Mouse (Mus musculus): ENCODE data around the gene Pcnp. TPM values are rescaled to one million over a fixed set of nuclear protein-coding genes. Genes with fewer than 3 reads are reported as not detected.
"Not testable (repeated sequence)": the region's sequence is repeated elsewhere in the genome, so short reads cannot be mapped to it uniquely, and the experiment has no call there.

Gene Pcnp
- 272 and 285 TPM in 2 replicates for polyA plus RNA-seq (2015; fragmentation: Nextera tagmentation; extraction: Ambion mirVana)

DNA sequence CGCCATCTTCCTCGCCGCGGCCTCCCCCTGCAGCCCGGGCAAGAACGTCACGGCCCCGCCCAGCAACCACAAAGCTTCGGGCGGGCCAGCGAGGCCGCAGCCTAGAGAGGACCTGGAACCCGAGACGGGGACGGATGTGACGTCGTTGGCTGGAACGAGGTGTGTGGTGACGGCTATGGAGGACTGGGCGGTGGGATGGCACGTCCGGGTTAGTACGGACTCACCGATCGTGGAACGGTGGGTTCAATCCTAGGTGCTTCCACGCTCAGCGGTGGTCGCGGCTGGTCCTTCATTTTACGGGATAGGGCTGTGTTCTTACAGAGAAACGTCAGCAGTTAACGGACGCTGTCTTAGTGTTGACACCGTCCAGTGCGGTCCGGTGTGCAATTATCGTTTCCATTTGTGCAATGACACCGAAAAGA is at the start of gene Pcnp:
Gene Pcnp (minus strand): TSS at position 79 of the 422 bp plus-strand sequence.
- 1% methylated on average over 37 of the region's 39 CpGs for WGBS

DNA sequence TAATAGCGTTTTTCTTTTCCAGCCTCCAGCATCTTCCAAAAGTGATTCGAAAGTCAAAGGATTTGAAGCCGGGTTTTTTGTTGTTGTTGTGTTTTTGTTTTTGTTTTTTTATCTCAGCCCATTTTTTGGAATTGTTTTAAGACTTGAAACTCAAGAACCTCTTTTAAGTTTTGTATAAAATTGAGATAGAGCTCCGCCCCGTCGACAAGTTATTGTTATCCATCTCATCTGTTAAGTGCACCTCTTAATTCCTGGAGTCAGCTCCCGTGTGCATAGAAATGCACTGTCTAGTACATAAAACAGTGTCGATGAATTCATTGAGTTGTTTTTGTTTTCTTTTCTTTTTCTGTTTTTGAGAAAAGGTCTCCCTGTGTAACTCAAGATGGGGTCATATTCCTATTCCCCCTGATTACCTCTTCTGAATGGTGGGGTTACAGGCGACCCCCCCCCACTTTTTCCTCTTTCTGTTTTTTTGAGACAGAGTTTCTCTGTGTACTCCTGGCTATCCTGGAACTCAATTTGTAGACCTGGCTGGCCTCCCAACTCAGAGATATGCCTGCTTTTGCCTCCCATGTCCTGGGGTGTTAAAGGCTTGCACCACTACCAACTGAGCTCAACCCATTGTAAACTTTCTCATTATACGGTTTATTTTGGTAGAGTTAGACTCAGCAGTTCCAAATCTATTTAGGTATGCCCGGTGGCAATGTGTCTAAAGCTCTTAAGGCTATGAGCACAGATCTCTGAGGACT is 46.8 kb upstream of the Pcnp start:
- WGBS, result 11% methylated on average over 11 of the region's 11 CpGs
- H3K36me3 ChIP-seq, result peaks cover 6% of the 10 kb centered on the region; the same call in 1 of the 2 replicates
- H3K27ac ChIP-seq, result peak overlapping the region; percentile 92
- peak overlapping the region; percentile 79 for H3K4me3 ChIP-seq
- H3K4me1 ChIP-seq, result peaks cover 7% of the 10 kb centered on the region
- peak overlapping the region; percentile 57 for H3K4me2 ChIP-seq
- no peaks in the 10 kb centered on the region for H3K9me3 ChIP-seq
- ATAC-seq (ENCODE audit: insufficient number of reproducible peaks, insufficient read depth, low FRiP score, low TSS enrichment, low read depth), result no peak
- no peaks in the 10 kb centered on the region for H3K27me3 ChIP-seq
- H3K9ac ChIP-seq, result peak overlapping the region; percentile 80

More for the DNA sequence above, at the start of gene Pcnp:
- Histone ChIP-seq H3K4me3 (peak within 1 kb of the TSS; percentile 87), H3K27ac (peak within 1 kb of the TSS; percentile 95), H3K36me3 (peaks cover 39% of the 10 kb centered on the region), H3K9me3 (no peaks in the 10 kb centered on the region), H3K9ac (peak within 1 kb of the TSS; percentile 97), H3K27me3 (no peaks in the 10 kb centered on the region), H3K4me2 (peak within 1 kb of the TSS; percentile 71), H3K4me1 (peaks cover 20% of the 10 kb centered on the region)
- ATAC-seq (ENCODE audit: insufficient number of reproducible peaks, insufficient read depth, low FRiP score, low TSS enrichment, low read depth), result peak; percentile 99

GRCm38 (mm10) chr16:56075222-56076111 is 45.9 kb upstream of the Pcnp start:
- ATAC-seq (ENCODE audit: insufficient number of reproducible peaks, insufficient read depth, low FRiP score, low TSS enrichment, low read depth), result peak; percentile 85
- Histone ChIP-seq H3K9ac (peak overlapping the region; percentile 80), H3K27ac (peak overlapping the region; percentile 92), H3K27me3 (no peaks in the 10 kb centered on the region), H3K4me1 (peaks cover 7% of the 10 kb centered on the region), H3K36me3 (peaks cover 6% of the 10 kb centered on the region; the same call in 1 of the 2 replicates), H3K9me3 (no peaks in the 10 kb centered on the region), H3K4me2 (peak overlapping the region; percentile 57), H3K4me3 (peak overlapping the region; percentile 79)
- under 1% methylated on average over 57 of the region's 66 CpGs for WGBS

DNA sequence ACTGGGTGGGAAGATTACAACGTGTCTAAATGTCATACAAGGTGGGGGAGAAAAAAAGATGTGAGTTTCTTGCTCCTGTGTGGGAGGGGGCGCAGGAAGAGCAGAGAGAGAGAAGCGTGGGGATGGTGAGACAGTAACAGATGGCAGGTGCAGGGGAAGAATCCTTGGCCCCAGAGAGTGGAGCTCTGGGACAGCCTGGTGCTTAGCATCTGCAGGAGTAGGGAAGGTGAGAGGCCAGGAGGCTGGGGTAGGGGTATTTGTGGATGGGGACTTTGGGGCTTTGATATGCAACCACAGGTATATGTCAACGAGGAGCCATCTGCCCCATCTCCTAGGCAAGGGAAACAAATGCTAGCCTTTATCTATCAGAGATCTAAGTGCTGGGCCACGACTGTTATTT is 45.0 kb upstream of the Pcnp start:
- H3K4me3 ChIP-seq, result no peak overlapping the region
- H3K4me1 ChIP-seq, result peaks cover 7% of the 10 kb centered on the region
- peak overlapping the region; percentile 22; the same call in 1 of the 2 replicates for H3K9ac ChIP-seq
- H3K27me3 ChIP-seq, result no peaks in the 10 kb centered on the region
- no peak for ATAC-seq (ENCODE audit: insufficient number of reproducible peaks, insufficient read depth, low FRiP score, low TSS enrichment, low read depth)
- H3K36me3 ChIP-seq, result peaks cover 6% of the 10 kb centered on the region; the same call in 1 of the 2 replicates
- H3K27ac ChIP-seq, result no peak overlapping the region
- WGBS, result 81% methylated on average over 5 of the region's 5 CpGs
- peak overlapping the region; percentile 57; the same call in 1 of the 2 replicates for H3K4me2 ChIP-seq
- no peaks in the 10 kb centered on the region for H3K9me3 ChIP-seq

GRCm38 (mm10) chr16:56074122-56074521 is 44.6 kb upstream of the Pcnp start:
- H3K27ac ChIP-seq, result no peak overlapping the region
- H3K9me3 ChIP-seq, result no peaks in the 10 kb centered on the region
- no peak; the same call in 1 of the 2 replicates for ATAC-seq (ENCODE audit: insufficient number of reproducible peaks, insufficient read depth, low FRiP score, low TSS enrichment, low read depth)
- H3K4me2 ChIP-seq, result no peak overlapping the region
- 0 out of 2 replicates have a peak overlapping the region, but pooled peaks have one; percentile 22 for H3K9ac ChIP-seq
- peaks cover 6% of the 10 kb centered on the region; the same call in 1 of the 2 replicates for H3K36me3 ChIP-seq
- WGBS, result 86% methylated on average over 1 of the region's 1 CpGs
- peaks cover 7% of the 10 kb centered on the region for H3K4me1 ChIP-seq
- no peaks in the 10 kb centered on the region for H3K27me3 ChIP-seq
- no peak overlapping the region for H3K4me3 ChIP-seq

- ATAC-seq (ENCODE audit: insufficient number of reproducible peaks, insufficient read depth, low FRiP score, low TSS enrichment, low read depth); H3K36me3 ChIP-seq; H3K27ac ChIP-seq; H3K4me3 ChIP-seq; H3K4me1 ChIP-seq; H3K9ac ChIP-seq; H3K4me2 ChIP-seq; H3K9me3 ChIP-seq; H3K27me3 ChIP-seq: not testable (repeated sequence)
- WGBS, result 87% methylated on average over 6 of the region's 6 CpGs
Observed at GRCm38 (mm10) chr16:56073150-56073549, 43.6 kb upstream of the Pcnp start.

DNA sequence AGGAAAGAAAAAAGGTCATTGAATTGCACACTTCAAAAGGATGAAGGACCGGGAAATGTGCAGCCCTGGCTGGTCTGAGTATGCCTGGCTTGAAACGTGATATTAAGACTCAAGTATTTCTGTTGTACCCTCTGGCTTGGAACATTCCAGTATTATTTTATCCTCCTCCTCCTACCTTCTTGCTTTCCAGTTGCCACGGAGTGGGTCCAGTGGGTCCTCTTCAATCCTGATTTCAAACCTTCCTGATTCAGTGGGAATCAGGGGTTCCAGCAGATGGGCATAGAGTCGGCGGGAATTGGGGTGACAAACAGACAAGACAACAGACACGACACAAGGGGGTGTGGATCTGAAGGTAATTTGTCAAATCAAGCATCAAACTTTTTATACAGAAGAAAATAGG is 43.0 kb upstream of the Pcnp start:
- WGBS, result 67% methylated on average over 6 of the region's 6 CpGs
- Histone ChIP-seq H3K27ac (no peak overlapping the region), H3K9ac (no peak overlapping the region), H3K4me3 (no peak overlapping the region), H3K4me1 (peaks cover 7% of the 10 kb centered on the region), H3K9me3 (no peaks in the 10 kb centered on the region), H3K27me3 (no peaks in the 10 kb centered on the region), H3K36me3 (no peaks in the 10 kb centered on the region), H3K4me2 (no peak overlapping the region)
- no peak for ATAC-seq (ENCODE audit: insufficient number of reproducible peaks, insufficient read depth, low FRiP score, low TSS enrichment, low read depth)

DNA sequence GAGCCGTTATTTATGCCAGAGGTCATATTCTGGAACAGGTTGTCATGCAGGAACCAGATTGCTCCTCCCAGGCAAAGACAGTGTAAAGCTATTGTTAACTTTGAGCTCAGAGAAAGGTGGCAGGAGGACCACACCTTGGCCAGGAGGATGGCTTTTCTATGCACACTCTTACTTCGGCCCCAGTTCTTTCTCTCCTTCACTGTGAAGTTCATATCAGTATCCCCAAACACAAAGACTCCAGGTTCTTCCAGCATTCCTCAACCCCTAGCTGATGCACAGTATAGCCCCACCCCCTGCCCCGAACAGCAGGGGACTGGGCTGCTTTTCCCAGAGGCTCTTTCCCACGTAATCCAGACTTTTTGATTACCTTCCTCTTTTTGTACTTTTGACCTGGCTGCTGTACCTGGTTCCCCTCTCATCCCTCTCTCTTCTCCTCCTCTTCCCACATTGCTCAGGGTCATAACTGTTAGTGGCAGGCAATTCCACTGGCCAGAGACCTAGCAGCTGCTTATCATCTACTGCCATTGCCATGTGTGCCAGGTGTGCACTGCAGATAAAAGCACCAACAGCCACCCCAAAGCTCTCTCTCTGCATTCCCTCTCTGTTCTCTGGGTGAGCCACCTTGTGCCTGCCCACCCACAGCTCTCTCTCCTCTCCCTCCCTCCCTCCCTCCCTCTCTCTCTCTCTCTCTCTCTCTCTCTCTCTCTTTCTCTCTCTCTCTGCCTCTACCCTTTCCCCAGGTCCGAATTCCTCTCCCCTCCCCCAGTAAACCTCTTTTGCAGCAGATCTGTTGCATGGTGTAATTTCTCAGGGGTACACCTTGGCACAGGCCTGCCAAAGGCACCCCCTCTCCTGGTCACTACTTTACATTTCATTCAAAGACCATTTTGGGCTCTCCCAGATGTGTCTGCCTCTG is 42.0 kb upstream of the Pcnp start:
- no peak overlapping the region for H3K4me2 ChIP-seq
- H3K27me3 ChIP-seq, result no peaks in the 10 kb centered on the region
- no peak overlapping the region for H3K9ac ChIP-seq
- H3K4me1 ChIP-seq, result peaks cover 4% of the 10 kb centered on the region
- no peak overlapping the region for H3K4me3 ChIP-seq
- H3K9me3 ChIP-seq, result no peaks in the 10 kb centered on the region
- no peaks in the 10 kb centered on the region for H3K36me3 ChIP-seq
- no peak overlapping the region for H3K27ac ChIP-seq
- ATAC-seq (ENCODE audit: insufficient number of reproducible peaks, insufficient read depth, low FRiP score, low TSS enrichment, low read depth), result no peak
- whole genome bisulfite sequencing, result 37% methylated on average over 5 of the region's 5 CpGs

- H3K36me3 ChIP-seq, result no peaks in the 10 kb centered on the region
- no peak overlapping the region for H3K27ac ChIP-seq
- H3K4me2 ChIP-seq, result no peak overlapping the region
- WGBS, result 87% methylated on average over 6 of the region's 6 CpGs
- no peak overlapping the region for H3K4me3 ChIP-seq
- no peak for ATAC-seq (ENCODE audit: insufficient number of reproducible peaks, insufficient read depth, low FRiP score, low TSS enrichment, low read depth)
- no peaks in the 10 kb centered on the region for H3K4me1 ChIP-seq
- H3K9ac ChIP-seq, result no peak overlapping the region
- H3K27me3 ChIP-seq, result no peaks in the 10 kb centered on the region; the same call in 1 of the 2 replicates
- no peaks in the 10 kb centered on the region for H3K9me3 ChIP-seq
Observed at GRCm38 (mm10) chr16:56068523-56069070, 39.1 kb upstream of the Pcnp start.

- H3K4me3 ChIP-seq, result no peak overlapping the region
- H3K4me2 ChIP-seq, result no peak overlapping the region
- no peaks in the 10 kb centered on the region; the same call in 1 of the 2 replicates for H3K27me3 ChIP-seq
- H3K9me3 ChIP-seq, result no peaks in the 10 kb centered on the region
- no peaks in the 10 kb centered on the region for H3K4me1 ChIP-seq
- H3K9ac ChIP-seq, result no peak overlapping the region
- H3K36me3 ChIP-seq, result no peaks in the 10 kb centered on the region
- no peak for ATAC-seq (ENCODE audit: insufficient number of reproducible peaks, insufficient read depth, low FRiP score, low TSS enrichment, low read depth)
- WGBS, result 45% methylated on average over 8 of the region's 8 CpGs
- H3K27ac ChIP-seq, result no peak overlapping the region
Observed at GRCm38 (mm10) chr16:56066113-56066512, 36.6 kb upstream of the Pcnp start.

All from embryonic facial prominence, embryonic 13.5 days (tissue).